Mouse (Mus musculus): ENCODE results near the gene Cldn12. TPM values are rescaled to one million over a fixed set of nuclear protein-coding genes. Genes with fewer than 3 reads are reported as not detected.

The Cldn12 gene
- 37.8 and 40.2 TPM in 2 replicates for polyA plus RNA-seq (2016; fragmentation: Nextera tagmentation; extraction: Ambion mirVana)

DNA sequence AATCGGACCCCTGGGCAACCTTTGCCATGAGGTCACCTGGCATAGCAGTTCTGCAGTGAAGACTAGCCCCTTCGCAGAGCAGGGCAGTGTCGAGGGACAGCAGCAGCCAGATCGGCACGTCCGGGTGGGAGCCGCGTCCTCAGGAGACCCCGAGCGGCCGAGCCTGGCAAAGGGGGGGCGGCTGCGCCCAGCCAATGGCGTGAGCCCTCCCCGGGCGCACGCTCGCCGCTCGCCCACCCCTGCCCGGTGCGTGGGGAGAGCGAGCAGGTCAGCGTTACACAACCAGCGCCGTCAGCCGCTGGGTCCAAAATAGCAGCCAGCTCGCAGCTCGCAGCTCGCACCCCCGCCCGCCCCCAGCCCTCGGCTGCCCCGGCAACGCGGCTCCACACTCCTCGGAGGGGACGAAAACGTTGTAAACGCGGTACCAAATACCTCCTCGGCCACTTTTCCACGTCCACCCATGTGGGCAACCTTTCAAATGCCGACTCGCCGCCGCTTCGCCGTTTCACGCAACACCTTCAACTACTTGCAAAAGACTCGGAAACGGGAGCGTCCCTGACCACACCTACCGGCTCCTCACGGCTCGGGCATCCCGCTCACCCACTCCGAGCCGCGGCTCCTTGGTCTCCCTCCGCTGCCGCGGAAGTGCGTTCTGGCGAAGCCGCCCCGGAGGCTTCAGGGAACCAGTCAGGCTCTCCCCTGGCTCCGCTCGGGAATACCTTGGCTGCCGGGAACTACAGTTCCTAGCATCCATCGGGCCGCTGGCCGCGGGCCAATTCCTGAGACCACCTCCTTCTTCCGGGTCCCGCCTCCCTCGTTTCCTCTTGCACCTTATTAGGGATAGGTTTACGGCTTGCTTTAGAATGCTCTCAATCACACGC is at the start of gene Cldn12:
Gene Cldn12, minus strand, starts transcription at position 763 of the 881 bp plus-strand sequence.
- peaks cover 32% of the 10 kb centered on the region for H3K4me1 ChIP-seq
- WGBS, result under 1% methylated on average over 79 of the region's 79 CpGs
- peak within 1 kb of the TSS; percentile 94 for H3K27ac ChIP-seq
- peaks cover 10% of the 10 kb centered on the region for H3K36me3 ChIP-seq (replicated peaks)
- no peaks in the 10 kb centered on the region; the same call in 1 of the 2 replicates for H3K9me3 ChIP-seq
- peak within 1 kb of the TSS; percentile 82 for H3K4me3 ChIP-seq
- peak; percentile 95 for DNase-seq (ENCODE audit: extremely low spot score, low spot score)
- H3K27me3 ChIP-seq (ENCODE audit: poor library complexity, severe bottlenecking), result no peaks in the 10 kb centered on the region

GRCm38 (mm10) chr5:5562435-5562834 is 47.7 kb upstream of the Cldn12 start:
- H3K27me3 ChIP-seq (ENCODE audit: poor library complexity, severe bottlenecking), result no peaks in the 10 kb centered on the region
- 73% methylated on average over 3 of the region's 3 CpGs for WGBS
- H3K9me3 ChIP-seq, result no peaks in the 10 kb centered on the region
- no peak for DNase-seq (ENCODE audit: extremely low spot score, low spot score)
- H3K36me3 ChIP-seq (replicated peaks), result no peaks in the 10 kb centered on the region
- H3K4me3 ChIP-seq, result no peak overlapping the region
- H3K4me1 ChIP-seq, result peaks cover 15% of the 10 kb centered on the region
- H3K27ac ChIP-seq, result no peak overlapping the region

DNA sequence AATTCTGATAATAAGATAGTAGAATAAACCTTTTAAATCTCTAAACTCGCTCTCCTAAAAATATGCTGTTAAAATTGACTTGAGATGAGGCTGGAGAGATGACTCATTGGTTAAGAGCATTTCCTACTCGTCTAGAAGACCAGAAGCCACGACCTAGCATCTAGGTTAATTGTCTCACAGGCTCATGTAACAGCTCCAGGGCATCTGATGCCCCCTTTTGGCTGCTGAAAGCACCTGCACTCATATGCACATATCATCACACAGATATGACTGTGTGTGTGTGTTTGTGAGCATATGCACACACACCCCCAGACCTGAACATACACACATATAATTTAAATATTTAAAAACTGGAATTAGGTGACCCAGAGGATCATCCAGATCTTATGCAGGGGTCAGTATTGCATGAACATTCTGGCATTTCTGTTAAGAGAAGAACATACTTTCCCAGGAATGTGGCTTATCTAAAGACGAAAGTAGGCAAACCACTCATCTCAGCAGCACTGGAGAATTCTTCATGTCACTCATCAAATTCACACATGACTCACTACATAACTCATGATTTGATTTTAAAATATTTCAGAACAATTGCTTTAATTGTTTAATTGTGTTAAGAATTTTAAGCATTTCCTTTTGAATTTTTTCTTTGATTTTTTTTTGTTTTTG is 46.4 kb upstream of the Cldn12 start:
- no peak overlapping the region for H3K27ac ChIP-seq
- H3K27me3 ChIP-seq (ENCODE audit: poor library complexity, severe bottlenecking), result no peaks in the 10 kb centered on the region
- H3K4me3 ChIP-seq, result no peak overlapping the region
- no peaks in the 10 kb centered on the region for H3K9me3 ChIP-seq
- peaks cover 15% of the 10 kb centered on the region for H3K4me1 ChIP-seq
- no peaks in the 10 kb centered on the region for H3K36me3 ChIP-seq (replicated peaks)
- 81% methylated on average over 4 of the region's 4 CpGs for WGBS
- no peak for DNase-seq (ENCODE audit: extremely low spot score, low spot score)

DNA sequence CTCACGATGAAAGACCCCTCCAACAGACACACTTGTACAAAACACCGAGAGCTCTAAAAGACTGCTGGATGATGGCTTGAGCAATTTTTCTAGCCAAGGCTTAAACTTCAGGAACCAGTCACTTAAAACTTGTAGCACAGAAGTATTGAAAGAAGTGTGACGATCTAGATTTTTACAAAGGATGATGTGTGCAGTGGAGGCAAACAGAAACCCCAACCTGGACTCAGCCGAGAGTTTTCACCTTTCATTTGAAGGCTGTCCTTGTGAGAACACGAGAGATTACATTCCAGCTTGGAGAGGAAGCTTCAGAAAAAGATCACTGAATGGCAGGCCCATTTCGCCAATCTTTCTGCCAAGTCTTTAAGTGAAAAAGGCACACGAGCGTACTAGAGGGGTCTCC is 45.0 kb upstream of the Cldn12 start:
- peak overlapping the region; percentile 94 for H3K27ac ChIP-seq
- H3K4me1 ChIP-seq, result peaks cover 15% of the 10 kb centered on the region
- WGBS, result 49% methylated on average over 8 of the region's 8 CpGs

DNA sequence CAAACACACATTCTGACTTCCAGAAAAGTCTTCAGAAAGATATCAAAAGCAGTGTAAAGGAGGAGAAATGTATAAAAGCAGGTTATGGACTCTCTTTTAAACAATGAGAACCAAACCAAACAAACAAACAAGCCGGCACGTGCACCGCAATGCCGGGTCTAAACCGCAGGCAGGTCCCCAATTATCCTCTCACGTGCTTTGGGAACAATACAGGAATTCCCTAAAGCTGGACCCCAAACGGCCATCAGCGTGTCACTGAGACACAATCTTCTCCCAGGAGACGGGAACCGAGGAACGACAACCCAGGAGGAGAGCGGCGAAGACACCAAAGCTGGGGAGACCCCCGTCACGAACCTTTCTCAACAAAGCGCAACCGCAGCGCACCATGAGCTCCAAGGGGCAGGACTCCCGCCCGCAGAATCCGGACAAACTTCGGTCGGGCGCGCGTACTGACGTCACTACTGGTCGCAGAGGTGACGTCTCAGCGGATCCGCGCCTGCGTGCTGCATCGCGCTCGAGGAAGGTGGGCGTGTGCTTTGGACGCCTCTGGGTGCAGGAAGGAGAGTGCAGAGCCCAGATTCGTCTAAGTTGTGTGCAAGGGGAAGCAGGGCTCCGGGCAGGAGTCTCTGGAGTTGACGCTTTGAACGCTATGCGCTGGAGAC is 44.5 kb upstream of the Cldn12 start, which contains the start of gene Gtpbp10:
Gene Gtpbp10, minus strand, starts transcription at position 460 of the 662 bp plus-strand sequence.
- peak; percentile 91 for DNase-seq (ENCODE audit: extremely low spot score, low spot score)
- Histone ChIP-seq H3K27me3 (ENCODE audit: poor library complexity, severe bottlenecking) (no peaks in the 10 kb centered on the region), H3K9me3 (no peaks in the 10 kb centered on the region), H3K27ac (peak within 1 kb of the TSS; percentile 94), H3K36me3 (replicated peaks) (peaks cover 19% of the 10 kb centered on the region), H3K4me3 (peak within 1 kb of the TSS; percentile 73), H3K4me1 (peaks cover 15% of the 10 kb centered on the region)
- WGBS, result 0% methylated on average over 43 of the region's 43 CpGs

More for the DNA sequence above, 45.0 kb upstream of the Cldn12 start:
- peaks cover 13% of the 10 kb centered on the region for H3K36me3 ChIP-seq (replicated peaks)
- no peaks in the 10 kb centered on the region for H3K27me3 ChIP-seq (ENCODE audit: poor library complexity, severe bottlenecking)
- no peak for DNase-seq (ENCODE audit: extremely low spot score, low spot score)
- peak overlapping the region; percentile 73 for H3K4me3 ChIP-seq
- no peaks in the 10 kb centered on the region for H3K9me3 ChIP-seq

GRCm38 (mm10) chr5:5551110-5551509 is 36.4 kb upstream of the Cldn12 start:
- H3K27ac ChIP-seq, result no peak overlapping the region
- peaks cover 7% of the 10 kb centered on the region; the same call in 1 of the 2 replicates for H3K9me3 ChIP-seq
- H3K4me3 ChIP-seq, result no peak overlapping the region
- H3K27me3 ChIP-seq (ENCODE audit: poor library complexity, severe bottlenecking), result no peaks in the 10 kb centered on the region
- no peak for DNase-seq (ENCODE audit: extremely low spot score, low spot score)
- no peaks in the 10 kb centered on the region for H3K4me1 ChIP-seq
- 92% methylated on average over 1 of the region's 1 CpGs for WGBS
- H3K36me3 ChIP-seq (replicated peaks), result peaks cover 95% of the 10 kb centered on the region

DNA sequence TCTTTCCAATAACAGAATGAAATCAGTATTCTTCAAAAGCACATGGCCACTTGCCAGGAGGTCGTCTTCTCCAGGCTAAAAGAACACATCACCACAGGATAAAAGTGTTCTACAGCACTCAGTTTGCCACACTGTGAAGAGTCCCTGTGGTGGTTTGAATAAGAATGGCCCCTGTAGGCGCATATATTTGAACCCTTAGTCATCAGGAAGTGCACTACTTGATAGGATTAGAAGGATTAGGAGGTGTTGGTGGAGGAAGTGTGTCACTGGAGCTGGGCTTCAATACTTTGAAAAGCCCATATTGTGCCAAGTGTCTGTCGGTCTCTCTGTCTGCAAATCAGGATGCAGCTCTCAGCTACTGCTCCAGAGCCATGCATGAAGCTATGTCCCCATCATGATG is 25.6 kb upstream of the Cldn12 start:
- Histone ChIP-seq H3K27me3 (ENCODE audit: poor library complexity, severe bottlenecking) (no peaks in the 10 kb centered on the region), H3K27ac (no peak overlapping the region), H3K4me1 (no peaks in the 10 kb centered on the region), H3K4me3 (no peak overlapping the region), H3K36me3 (replicated peaks) (peaks cover 88% of the 10 kb centered on the region), H3K9me3 (no peaks in the 10 kb centered on the region)
- WGBS, result 59% methylated on average over 3 of the region's 3 CpGs
- no peak for DNase-seq (ENCODE audit: extremely low spot score, low spot score)

GRCm38 (mm10) chr5:5539771-5540170 is 25.0 kb upstream of the Cldn12 start:
- no peaks in the 10 kb centered on the region for H3K4me1 ChIP-seq
- WGBS, result 86% methylated on average over 3 of the region's 3 CpGs
- H3K9me3 ChIP-seq, result no peaks in the 10 kb centered on the region
- no peak for DNase-seq (ENCODE audit: extremely low spot score, low spot score)
- H3K27ac ChIP-seq, result no peak overlapping the region
- no peaks in the 10 kb centered on the region for H3K27me3 ChIP-seq (ENCODE audit: poor library complexity, severe bottlenecking)
- no peak overlapping the region for H3K4me3 ChIP-seq
- H3K36me3 ChIP-seq (replicated peaks), result peaks cover 83% of the 10 kb centered on the region

DNA sequence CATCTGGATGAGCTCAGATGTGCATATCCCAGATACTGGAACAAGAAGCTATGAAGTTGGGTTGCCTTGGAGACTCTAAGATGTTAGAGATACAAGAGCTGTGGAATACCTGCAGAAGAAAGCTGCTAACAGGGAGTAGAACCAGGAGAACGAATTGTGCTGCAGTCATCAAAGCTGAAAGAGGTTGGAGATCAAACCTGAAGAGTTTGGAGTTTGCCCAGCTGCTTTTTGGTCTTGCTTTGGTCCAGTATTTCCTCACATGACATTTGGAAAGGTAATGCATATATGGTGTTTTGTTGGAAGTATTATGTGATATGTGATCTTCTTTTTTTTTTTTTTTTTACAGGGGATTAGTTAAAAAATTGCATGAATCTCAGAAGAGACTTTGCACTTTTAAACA is 21.4 kb upstream of the Cldn12 start:
- H3K36me3 ChIP-seq (replicated peaks), result peaks cover 46% of the 10 kb centered on the region
- no peak overlapping the region for H3K27ac ChIP-seq
- H3K27me3 ChIP-seq (ENCODE audit: poor library complexity, severe bottlenecking), result no peaks in the 10 kb centered on the region
- no peak for DNase-seq (ENCODE audit: extremely low spot score, low spot score)
- no peaks in the 10 kb centered on the region for H3K4me1 ChIP-seq
- no peak overlapping the region for H3K4me3 ChIP-seq
- 92% methylated on average over 1 of the region's 1 CpGs for WGBS
- H3K9me3 ChIP-seq, result no peaks in the 10 kb centered on the region

GRCm38 (mm10) chr5:5533656-5534420 is 19.1 kb upstream of the Cldn12 start:
- 93% methylated on average over 3 of the region's 3 CpGs for WGBS

DNA sequence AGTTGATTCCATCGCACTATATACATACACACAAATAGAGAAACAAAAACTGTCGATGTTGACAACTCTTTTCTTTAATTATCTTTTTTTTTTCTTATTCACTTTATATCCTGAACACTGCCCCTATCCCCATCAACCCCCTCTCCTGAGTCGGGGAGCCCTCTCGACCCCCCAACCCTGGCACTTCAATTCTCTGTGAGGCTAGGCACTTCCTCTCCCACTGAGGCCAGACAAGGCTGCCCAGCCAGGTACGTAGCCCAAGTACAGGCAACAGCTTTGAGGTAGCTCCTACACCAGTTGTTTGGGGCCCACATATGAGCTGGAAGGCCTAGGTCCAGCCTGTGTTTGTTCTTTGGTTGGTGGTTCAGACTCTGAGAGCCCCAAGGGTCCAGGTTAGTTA is 653 bp upstream of the Cldn12 start:
- DNase-seq (ENCODE audit: extremely low spot score, low spot score), result no peak
- peaks cover 22% of the 10 kb centered on the region for H3K4me1 ChIP-seq
- 81% methylated on average over 5 of the region's 5 CpGs for WGBS
- H3K9me3 ChIP-seq, result no peaks in the 10 kb centered on the region; the same call in 1 of the 2 replicates
- no peak overlapping the region for H3K27ac ChIP-seq
- peaks cover 10% of the 10 kb centered on the region for H3K36me3 ChIP-seq (replicated peaks)
- no peaks in the 10 kb centered on the region for H3K27me3 ChIP-seq (ENCODE audit: poor library complexity, severe bottlenecking)
- H3K4me3 ChIP-seq, result no peak overlapping the region

More at GRCm38 (mm10) chr5:5533656-5534420, 19.1 kb upstream of the Cldn12 start:
- Histone ChIP-seq H3K4me1 (no peaks in the 10 kb centered on the region), H3K9me3 (no peaks in the 10 kb centered on the region), H3K27ac (no peak overlapping the region), H3K27me3 (ENCODE audit: poor library complexity, severe bottlenecking) (no peaks in the 10 kb centered on the region), H3K4me3 (no peak overlapping the region), H3K36me3 (replicated peaks) (peaks cover 26% of the 10 kb centered on the region)
- DNase-seq (ENCODE audit: extremely low spot score, low spot score), result no peak

GRCm38 (mm10) chr5:5511401-5511800 is 3.4 kb downstream of the Cldn12 start:
- Histone ChIP-seq H3K27me3 (ENCODE audit: poor library complexity, severe bottlenecking) (no peaks in the 10 kb centered on the region), H3K27ac (no peak overlapping the region), H3K9me3 (no peaks in the 10 kb centered on the region; the same call in 1 of the 2 replicates), H3K4me1 (peaks cover 56% of the 10 kb centered on the region), H3K36me3 (replicated peaks) (peaks cover 19% of the 10 kb centered on the region), H3K4me3 (no peak overlapping the region)
- 88% methylated on average over 3 of the region's 3 CpGs for WGBS
- DNase-seq (ENCODE audit: extremely low spot score, low spot score), result no peak
